Mouse (Mus musculus): ENCODE results near the gene Gm340. TPM values are rescaled to one million over a fixed set of nuclear protein-coding genes. Genes with fewer than 3 reads are reported as not detected.
A peak's percentile ranks its signal among the peaks of the same experiment; 100 is the strongest.

Gm340 gene
- polyA plus RNA-seq, 1 experiment from 2014 or later: 3.1 TPM

DNA sequence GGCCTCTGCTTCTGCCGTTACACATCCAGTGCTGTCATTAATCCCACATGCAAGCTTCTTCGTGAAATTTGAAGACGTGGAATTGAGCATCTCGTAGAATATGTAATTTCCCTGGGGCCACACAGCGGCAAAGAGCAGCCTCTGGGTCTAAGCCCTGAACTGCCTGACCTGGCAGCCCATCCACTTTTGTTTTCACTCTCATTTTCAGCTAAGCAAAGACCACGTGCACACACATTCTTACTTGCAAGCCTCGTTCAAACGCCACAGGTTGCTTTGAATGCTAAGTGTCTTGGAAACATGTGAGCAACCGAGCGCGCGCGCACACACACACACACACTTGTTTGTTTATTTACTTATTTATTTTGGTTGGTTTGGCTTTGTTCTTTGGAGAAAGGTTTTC lies 34.9 kb downstream of the Gm340 start:
- Histone ChIP-seq H3K27me3 (replicated peaks) (0 out of 2 replicates have a peak, but pooled peaks cover 10% of the 10 kb centered on the region), H3K36me3 (no peaks in the 10 kb centered on the region), H3K4me1 (peaks cover 32% of the 10 kb centered on the region), H3K4me3 (no peak overlapping the region), H3K9me3 (no peaks in the 10 kb centered on the region), H3K4me2 (replicated peaks) (no peak overlapping the region), H3K27ac (no peak overlapping the region), H3K9ac (no peak overlapping the region)
- no peak for ATAC-seq (ENCODE audit: low FRiP score, low read depth)
- 84% methylated on average over 13 of the region's 13 CpGs for WGBS

DNA sequence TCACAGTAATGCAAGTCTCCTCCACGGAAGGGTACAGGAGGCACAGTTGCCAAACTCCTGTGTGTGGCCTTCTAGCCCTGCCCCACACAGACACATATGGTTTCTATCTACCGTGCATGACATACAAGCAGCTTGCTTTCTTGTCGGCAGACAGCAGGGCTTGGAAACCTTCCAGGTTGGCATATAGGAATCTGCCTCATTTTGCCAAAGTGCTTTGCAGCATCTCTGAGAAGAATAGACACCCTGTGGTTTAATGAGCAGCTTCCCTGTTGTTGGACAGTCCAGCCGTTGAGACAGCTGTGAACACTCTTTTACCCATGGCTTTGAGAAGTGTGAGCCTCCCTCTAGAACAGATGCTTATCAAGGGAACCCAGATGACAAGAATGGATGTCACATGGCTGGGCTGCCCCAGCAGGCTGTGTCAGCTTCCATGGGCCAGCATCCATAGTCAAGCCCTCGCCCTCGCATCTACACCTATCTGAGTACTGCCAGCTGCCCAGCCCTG lies 36.0 kb downstream of the Gm340 start:
- Histone ChIP-seq H3K9ac (no peak overlapping the region), H3K4me2 (replicated peaks) (peak overlapping the region; percentile 14; the same call in 1 of the 2 replicates), H3K27me3 (replicated peaks) (0 out of 2 replicates have a peak, but pooled peaks cover 10% of the 10 kb centered on the region), H3K4me1 (peaks cover 29% of the 10 kb centered on the region), H3K9me3 (no peaks in the 10 kb centered on the region), H3K27ac (peak overlapping the region; percentile 7; the same call in 1 of the 2 replicates), H3K36me3 (no peaks in the 10 kb centered on the region), H3K4me3 (no peak overlapping the region)
- peak; percentile 70 for ATAC-seq (ENCODE audit: low FRiP score, low read depth)
- WGBS: 44% methylated on average over 6 of the region's 6 CpGs

DNA sequence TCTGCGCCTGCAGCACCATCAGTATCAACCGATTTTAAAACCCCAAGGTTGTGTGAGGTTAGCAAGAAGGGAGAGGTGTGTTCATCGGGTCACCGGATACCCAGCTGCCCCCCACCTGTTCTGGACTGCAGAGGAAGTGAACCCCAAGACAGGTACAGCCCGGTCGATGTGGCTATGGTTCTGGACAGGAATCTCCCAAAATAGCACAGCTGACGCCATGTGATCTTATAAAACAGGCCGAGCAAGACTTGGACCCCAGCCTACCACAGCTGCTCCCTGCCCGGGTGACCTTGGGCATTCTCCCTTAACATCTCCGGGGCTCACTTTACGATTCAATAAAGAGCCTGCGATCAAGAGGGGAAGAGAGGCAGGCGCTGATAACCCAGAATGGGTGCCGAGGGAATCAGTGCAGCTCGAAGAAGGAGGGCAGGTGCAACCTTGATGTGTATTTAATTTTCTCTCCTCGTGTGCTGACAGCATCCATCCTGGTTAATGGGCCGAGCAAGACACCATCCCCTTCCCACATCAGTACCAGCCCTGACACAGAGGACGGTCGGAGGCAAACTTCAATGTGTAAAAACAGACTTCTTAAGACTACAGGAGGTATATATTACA lies 36.7 kb downstream of the Gm340 start:
- WGBS: 56% methylated on average over 19 of the region's 19 CpGs
- peaks cover 4% of the 10 kb centered on the region; the same call in 1 of the 2 replicates for H3K36me3 ChIP-seq
- H3K4me2 ChIP-seq (replicated peaks): peak overlapping the region; percentile 14; the same call in 1 of the 2 replicates
- peak; percentile 68; the same call in 1 of the 2 replicates for ATAC-seq (ENCODE audit: low FRiP score, low read depth)
- no peak overlapping the region for H3K4me3 ChIP-seq
- H3K27ac ChIP-seq: peak overlapping the region; percentile 7; the same call in 1 of the 2 replicates
- H3K9me3 ChIP-seq: no peaks in the 10 kb centered on the region
- H3K27me3 ChIP-seq (replicated peaks): 0 out of 2 replicates have a peak, but pooled peaks cover 10% of the 10 kb centered on the region
- no peak overlapping the region for H3K9ac ChIP-seq
- H3K4me1 ChIP-seq: peaks cover 22% of the 10 kb centered on the region

DNA sequence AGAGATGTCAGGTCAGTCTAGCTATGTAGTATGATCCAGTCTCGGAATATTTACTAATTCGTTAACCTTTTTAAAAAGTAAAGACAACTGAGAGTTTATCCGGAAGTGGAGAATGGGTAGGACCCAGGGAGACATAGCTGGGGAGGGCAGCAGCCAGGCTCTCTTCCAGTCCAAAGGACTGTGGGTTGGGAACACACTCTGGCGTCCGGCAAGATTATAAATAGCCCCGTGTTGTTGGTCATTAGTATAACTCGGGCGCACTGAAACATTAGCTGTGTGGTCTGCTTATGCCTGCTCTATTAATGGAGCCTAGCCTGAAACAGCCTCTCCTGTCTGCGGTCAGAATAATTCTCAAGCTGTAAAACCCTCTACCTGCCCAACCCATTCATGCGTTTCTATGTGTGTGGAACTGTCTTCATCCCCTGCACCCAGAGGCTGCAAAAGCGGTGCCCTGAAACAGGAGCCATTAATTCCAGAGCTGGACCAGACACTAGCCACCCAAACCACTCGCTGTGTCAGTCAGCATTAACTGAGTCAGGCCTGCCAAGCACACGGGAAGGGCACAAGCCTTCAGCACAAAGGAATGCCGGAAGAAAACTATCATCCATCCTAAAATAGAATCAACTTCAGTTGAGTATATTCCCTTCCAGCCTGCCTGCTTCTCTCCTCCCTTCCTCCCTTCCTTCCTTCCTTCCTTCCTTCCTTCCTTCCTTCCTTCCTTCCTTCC lies 38.4 kb downstream of the Gm340 start:
- no peak overlapping the region for H3K4me2 ChIP-seq (replicated peaks)
- no peaks in the 10 kb centered on the region for H3K27me3 ChIP-seq (replicated peaks)
- peaks cover 19% of the 10 kb centered on the region for H3K4me1 ChIP-seq
- WGBS: 88% methylated on average over 14 of the region's 14 CpGs
- no peak overlapping the region for H3K9ac ChIP-seq
- H3K27ac ChIP-seq: no peak overlapping the region
- no peak overlapping the region for H3K4me3 ChIP-seq
- H3K36me3 ChIP-seq: peaks cover 16% of the 10 kb centered on the region
- no peak for ATAC-seq (ENCODE audit: low FRiP score, low read depth)
- 0 out of 2 replicates have a peak, but pooled peaks cover 4% of the 10 kb centered on the region for H3K9me3 ChIP-seq

DNA sequence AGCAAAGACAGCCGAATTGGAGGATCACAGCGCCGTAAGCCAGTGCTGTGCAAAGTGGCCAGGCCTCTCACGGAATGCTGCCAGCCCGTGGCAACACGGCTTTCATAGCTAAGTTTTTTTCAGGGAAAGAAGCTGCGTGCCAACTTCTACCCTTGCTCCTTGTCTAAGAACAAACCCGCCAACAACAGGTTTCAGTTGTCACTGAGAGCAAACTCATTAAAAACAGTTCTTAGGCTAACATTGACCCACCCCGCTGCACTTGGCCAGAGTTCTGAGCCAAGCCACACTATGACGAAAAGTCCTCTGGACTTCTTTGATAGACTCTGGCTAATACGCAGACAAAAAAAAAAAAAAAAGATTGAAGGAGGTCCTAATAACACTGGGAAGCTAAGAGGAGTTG lies 46.8 kb downstream of the Gm340 start:
- Histone ChIP-seq H3K36me3 (peaks cover 25% of the 10 kb centered on the region), H3K27me3 (replicated peaks) (no peaks in the 10 kb centered on the region), H3K4me2 (replicated peaks) (no peak overlapping the region), H3K4me1 (no peaks in the 10 kb centered on the region), H3K9ac (no peak overlapping the region), H3K27ac (no peak overlapping the region), H3K4me3 (no peak overlapping the region), H3K9me3 (0 out of 2 replicates have a peak, but pooled peaks cover 4% of the 10 kb centered on the region)
- ATAC-seq (ENCODE audit: low FRiP score, low read depth): no peak
- WGBS: 89% methylated on average over 11 of the region's 11 CpGs

DNA sequence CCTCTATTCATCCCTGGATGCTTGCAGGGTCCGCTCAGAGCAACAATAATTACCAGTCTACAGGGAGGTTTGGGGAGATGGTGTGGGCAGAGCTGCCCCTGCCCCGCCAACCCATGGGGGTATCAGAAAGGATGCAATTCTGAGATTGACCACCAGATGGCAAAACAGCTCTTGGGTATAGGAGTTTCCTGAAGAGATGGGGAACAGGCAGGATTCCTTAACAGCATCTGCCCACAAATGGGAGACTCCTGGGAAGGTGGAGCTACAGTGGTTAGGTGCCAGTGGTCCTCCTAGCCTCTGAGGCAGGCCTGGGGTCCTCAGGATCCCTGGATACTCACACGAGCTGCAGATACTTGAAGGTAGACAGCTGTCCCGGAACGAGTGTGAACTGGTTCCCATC lies 47.4 kb downstream of the Gm340 start:
- 48% methylated on average over 5 of the region's 5 CpGs for WGBS
- H3K4me3 ChIP-seq: no peak overlapping the region
- H3K27me3 ChIP-seq (replicated peaks): no peaks in the 10 kb centered on the region
- H3K4me2 ChIP-seq (replicated peaks): no peak overlapping the region
- H3K4me1 ChIP-seq: no peaks in the 10 kb centered on the region
- H3K27ac ChIP-seq: no peak overlapping the region
- H3K36me3 ChIP-seq: peaks cover 21% of the 10 kb centered on the region
- 0 out of 2 replicates have a peak, but pooled peaks cover 4% of the 10 kb centered on the region for H3K9me3 ChIP-seq
- ATAC-seq (ENCODE audit: low FRiP score, low read depth): peak; percentile 41; the same call in 1 of the 2 replicates
- H3K9ac ChIP-seq: no peak overlapping the region

DNA sequence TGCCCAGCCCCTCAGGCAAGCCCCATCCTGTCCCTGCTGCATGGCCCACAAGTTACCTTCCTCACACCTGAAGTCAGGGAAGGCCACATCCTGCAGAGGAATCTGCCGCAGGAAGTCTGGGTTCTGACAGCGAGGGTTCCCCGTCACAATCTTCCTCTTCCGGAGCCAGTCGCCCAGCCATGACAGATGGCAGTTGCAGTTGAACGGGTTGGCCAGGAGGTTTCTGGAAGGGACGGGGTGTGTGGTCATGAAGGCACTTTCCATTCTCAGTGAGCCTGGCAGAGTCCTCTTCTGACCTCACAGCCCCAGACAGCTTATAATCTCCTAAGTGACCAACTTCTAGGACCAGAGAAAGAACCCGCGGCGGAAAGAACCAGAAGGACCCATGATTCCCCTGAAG lies 51.9 kb downstream of the Gm340 start:
- peaks cover 3% of the 10 kb centered on the region for H3K36me3 ChIP-seq
- WGBS: 90% methylated on average over 10 of the region's 10 CpGs
- H3K4me2 ChIP-seq (replicated peaks): no peak overlapping the region
- H3K27ac ChIP-seq: no peak overlapping the region
- H3K4me1 ChIP-seq: no peaks in the 10 kb centered on the region
- no peak overlapping the region for H3K9ac ChIP-seq
- no peaks in the 10 kb centered on the region for H3K27me3 ChIP-seq (replicated peaks)
- H3K9me3 ChIP-seq: no peaks in the 10 kb centered on the region
- ATAC-seq (ENCODE audit: low FRiP score, low read depth): no peak
- no peak overlapping the region for H3K4me3 ChIP-seq

DNA sequence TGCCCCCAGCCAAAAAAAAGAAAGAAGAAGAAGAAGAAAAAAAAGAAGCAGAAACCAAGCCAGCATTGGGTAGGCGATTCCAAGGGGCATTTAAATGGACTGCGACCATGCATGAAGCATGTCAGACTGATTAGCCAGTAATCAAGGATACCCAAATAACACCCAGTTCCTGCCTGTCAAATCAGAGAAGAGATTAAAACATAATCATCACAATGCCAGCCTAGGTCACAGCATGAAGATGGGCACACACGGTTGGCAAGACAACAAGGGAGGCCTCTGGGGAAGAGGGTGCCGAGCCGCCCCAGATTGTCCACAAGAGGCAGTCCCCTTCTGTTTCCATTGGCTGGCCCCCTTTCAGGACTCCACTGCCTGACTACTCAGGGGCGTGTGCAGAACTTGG lies 52.8 kb downstream of the Gm340 start:
- no peaks in the 10 kb centered on the region for H3K9me3 ChIP-seq
- 58% methylated on average over 6 of the region's 6 CpGs for WGBS
- ATAC-seq (ENCODE audit: low FRiP score, low read depth): no peak

More for the DNA sequence above, 52.8 kb downstream of the Gm340 start:
- no peak overlapping the region for H3K27ac ChIP-seq
- peaks cover 3% of the 10 kb centered on the region for H3K36me3 ChIP-seq
- no peak overlapping the region for H3K4me2 ChIP-seq (replicated peaks)
- H3K4me1 ChIP-seq: no peaks in the 10 kb centered on the region
- H3K4me3 ChIP-seq: no peak overlapping the region
- no peak overlapping the region for H3K9ac ChIP-seq
- H3K27me3 ChIP-seq (replicated peaks): no peaks in the 10 kb centered on the region

Small RNA genes lying within 50 kb of the gene (microRNA-seq; reads per million reads assigned to microRNA genes)
- gene Mir8091: not detected

Other genes with a start within 250 kb of the Gm340 start
- gene Pik3ap1, start 197.3 kb upstream of the Gm340 start, polyA plus RNA-seq (2016; fragmentation: Nextera tagmentation; extraction: Ambion mirVana): 1.7 and 2.2 TPM in 2 replicates
- gene Lcor, start 99.7 kb upstream of the Gm340 start, polyA plus RNA-seq (2016; fragmentation: Nextera tagmentation; extraction: Ambion mirVana): 36.3 and 36.6 TPM in 2 replicates
- gene Slit1, start 161.3 kb downstream of the Gm340 start, polyA plus RNA-seq (2016; fragmentation: Nextera tagmentation; extraction: Ambion mirVana): 24.0 and 26.2 TPM in 2 replicates
- 21.2 and 22.0 TPM in 2 replicates for gene Arhgap19, start 219.7 kb downstream of the Gm340 start, polyA plus RNA-seq (2016; fragmentation: Nextera tagmentation; extraction: Ambion mirVana)
- 15.2 and 19.1 TPM in 2 replicates for gene Frat1, start 247.6 kb downstream of the Gm340 start, polyA plus RNA-seq (2016; fragmentation: Nextera tagmentation; extraction: Ambion mirVana)

Measured in neural tube, embryonic 12.5 days (tissue).